Mouse (Mus musculus) ovary, adult 2 months (tissue): Measurements from ENCODE around the gene Pld2. TPM values are rescaled to one million over a fixed set of nuclear protein-coding genes. Genes with fewer than 3 reads are reported as not detected.

Experiments
- polyA plus RNA-seq: library from polyadenylated mRNA; depleted of rRNA; stranded (reverse); fragments of >200 nt; gene quantifications from 2 replicates; pipeline ENCODE4 v1.2.3, GENCODE M21; 2012; rRNA removed

Gene Pld2
- 31.2 and 31.9 TPM in 2 replicates for polyA plus RNA-seq

GRCm38 (mm10) chr11:70539877-70540587 is at the start of gene Pld2:
TSS of gene Pld2 (plus strand) at chr11:70540064.

DNA sequence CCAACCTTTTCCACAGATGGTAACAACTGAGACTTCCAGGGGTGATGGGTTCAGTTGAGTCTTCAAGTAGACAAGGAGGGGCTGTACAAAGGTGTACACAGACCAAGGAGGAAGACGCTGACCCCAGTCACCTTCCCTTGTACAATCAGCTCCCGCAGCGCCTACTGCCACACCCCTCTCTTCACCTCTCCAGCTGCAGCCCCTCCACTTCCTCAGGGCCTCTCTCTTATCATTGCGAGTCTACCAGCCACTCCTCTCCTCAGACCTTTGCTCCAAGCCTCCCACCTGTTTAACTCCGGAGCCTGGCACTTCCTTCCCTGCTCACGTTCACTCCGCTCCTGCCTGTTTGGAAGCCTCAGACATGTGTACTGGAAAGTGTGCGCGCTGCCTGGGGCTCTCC is 34.9 kb upstream of the Pld2 start, which contains the start of gene Tm4sf5:
TSS of gene Tm4sf5 (plus strand) at position 275 of the 400 bp plus-strand sequence.

GRCm38 (mm10) chr11:70514288-70514687 is 25.6 kb upstream of the Pld2 start, which contains the start of gene Vmo1:
TSS of gene Vmo1 (minus strand) at chr11:70514616.

DNA sequence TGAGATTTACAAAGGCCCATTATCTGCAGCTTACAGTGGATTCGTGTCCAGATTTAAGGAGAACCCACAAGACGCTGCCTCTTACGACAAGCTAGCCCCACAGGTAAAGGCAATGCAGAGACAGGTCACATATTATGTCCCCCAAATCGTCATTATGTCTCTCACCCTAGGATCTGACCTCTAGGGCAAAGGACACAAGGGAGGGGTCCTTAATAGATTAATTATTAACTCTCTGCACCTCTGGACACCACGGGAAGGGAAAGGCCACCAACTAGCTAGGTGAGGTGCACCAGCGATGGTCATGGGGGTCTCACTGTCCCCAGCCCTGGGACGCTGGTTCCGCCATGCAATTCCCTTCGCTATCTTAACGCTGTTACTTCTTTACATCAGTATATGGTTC is 20.9 kb upstream of the Pld2 start, which contains the start of gene Gltpd2:
TSS of gene Gltpd2 (plus strand) at position 274 of the 400 bp plus-strand sequence.

DNA sequence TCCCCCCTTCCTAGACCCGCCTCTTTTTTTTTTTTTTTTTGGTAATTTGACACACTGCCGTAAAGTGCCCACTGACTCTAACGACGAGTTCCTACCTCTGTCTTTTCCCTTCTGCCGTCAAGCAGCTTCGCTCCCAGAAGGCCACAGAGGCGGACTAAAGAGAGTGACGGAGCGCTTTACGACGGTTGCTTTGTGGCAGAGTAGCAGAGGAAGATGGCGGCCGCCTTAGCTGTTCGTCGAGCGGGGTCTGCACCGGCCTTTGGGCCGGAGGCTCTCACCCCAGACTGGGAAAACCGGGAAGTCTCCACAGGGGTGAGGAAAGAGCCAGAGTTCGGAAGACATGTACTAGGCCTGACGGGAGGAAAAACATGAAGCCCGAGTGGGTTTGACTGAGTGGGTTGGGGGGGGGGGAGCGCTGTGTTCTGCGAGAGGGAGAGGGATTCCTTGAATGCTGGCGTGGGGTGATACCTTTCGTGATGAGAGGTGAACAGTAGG is 14.6 kb upstream of the Pld2 start, which contains the start of gene Psmb6:
TSS of gene Psmb6 (plus strand) at position 184 of the 495 bp plus-strand sequence.

GRCm38 (mm10) chr11:70532839-70533238 is 7.0 kb upstream of the Pld2 start, which contains the start of gene Gm40193:
TSS of gene Gm40193 (minus strand) at chr11:70532939.

GRCm38 (mm10) chr11:70562287-70562994 is 22.6 kb downstream of the Pld2 start, which contains the start of gene Mink1:
TSS of gene Mink1 (plus strand) at chr11:70562881.

Other genes with a start within 250 kb of the Pld2 start
- 15.1 and 21.8 TPM in 2 replicates for gene Alox12e, start 217.4 kb upstream of the Pld2 start, polyA plus RNA-seq
- gene Alox15, start 188.0 kb upstream of the Pld2 start, polyA plus RNA-seq: 24.3 and 28.5 TPM in 2 replicates
- 32.7 and 36.4 TPM in 2 replicates for gene Pelp1, start 130.0 kb upstream of the Pld2 start, polyA plus RNA-seq
- gene Arrb2, start 107.4 kb upstream of the Pld2 start, polyA plus RNA-seq: 35.9 and 49.5 TPM in 2 replicates
- 21.2 and 24.3 TPM in 2 replicates for gene Med11, start 88.1 kb upstream of the Pld2 start, polyA plus RNA-seq
- gene Zmynd15, start 80.6 kb upstream of the Pld2 start, polyA plus RNA-seq: 8.7 and 9.5 TPM in 2 replicates
- 37.7 and 41.1 TPM in 2 replicates for gene Cxcl16, start 80.1 kb upstream of the Pld2 start, polyA plus RNA-seq
- 2.7 and 3.7 TPM in 2 replicates for gene Tm4sf5, start 34.8 kb upstream of the Pld2 start, polyA plus RNA-seq
- gene Vmo1, start 25.4 kb upstream of the Pld2 start, polyA plus RNA-seq: 0.50 TPM in 1 of 2 replicates, not detected in the other
- gene Gltpd2, start 20.9 kb upstream of the Pld2 start, polyA plus RNA-seq: 0.94 and 1.0 TPM in 2 replicates
- gene Psmb6, start 14.7 kb upstream of the Pld2 start, polyA plus RNA-seq: 320 and 440 TPM in 2 replicates
- gene Gm40193, start 7.1 kb upstream of the Pld2 start, polyA plus RNA-seq: not detected in 2 replicates
- 111 and 120 TPM in 2 replicates for gene Mink1, start 22.8 kb downstream of the Pld2 start, polyA plus RNA-seq
- not detected in 2 replicates for gene 4930544D05Rik, start 75.8 kb downstream of the Pld2 start, polyA plus RNA-seq
- gene Chrne, start 79.2 kb downstream of the Pld2 start, polyA plus RNA-seq: 0.35 TPM in 1 of 2 replicates, not detected in the other
- not detected in 2 replicates for gene Gp1ba, start 99.1 kb downstream of the Pld2 start, polyA plus RNA-seq
- gene Rnf167, start 107.2 kb downstream of the Pld2 start, polyA plus RNA-seq: 94.5 and 104 TPM in 2 replicates
- gene Slc25a11, start 107.4 kb downstream of the Pld2 start, polyA plus RNA-seq: 138 and 164 TPM in 2 replicates
- 2,318 and 3,020 TPM in 2 replicates for gene Pfn1, start 114.6 kb downstream of the Pld2 start, polyA plus RNA-seq
- gene Eno3, start 117.1 kb downstream of the Pld2 start, polyA plus RNA-seq: 11.0 and 11.7 TPM in 2 replicates
- 38.2 and 49.8 TPM in 2 replicates for gene Spag7, start 129.4 kb downstream of the Pld2 start, polyA plus RNA-seq
- gene Camta2, start 148.0 kb downstream of the Pld2 start, polyA plus RNA-seq: 25.3 and 32.7 TPM in 2 replicates
- 2.7 and 3.5 TPM in 2 replicates for gene Inca1, start 160.1 kb downstream of the Pld2 start, polyA plus RNA-seq
- gene Kif1c, start 160.5 kb downstream of the Pld2 start, polyA plus RNA-seq: 51.4 and 54.9 TPM in 2 replicates
- 1.9 and 2.1 TPM in 2 replicates for gene Zfp3, start 224.1 kb downstream of the Pld2 start, polyA plus RNA-seq